Mouse (Mus musculus): ENCODE measurements at regions not wholly inside any gene's neighbourhood (a gene's known extent, or its start where the extent isn't known, plus 50 kb on each side); places are given as distances from the start of the nearest gene placed in this dataset.

DNA sequence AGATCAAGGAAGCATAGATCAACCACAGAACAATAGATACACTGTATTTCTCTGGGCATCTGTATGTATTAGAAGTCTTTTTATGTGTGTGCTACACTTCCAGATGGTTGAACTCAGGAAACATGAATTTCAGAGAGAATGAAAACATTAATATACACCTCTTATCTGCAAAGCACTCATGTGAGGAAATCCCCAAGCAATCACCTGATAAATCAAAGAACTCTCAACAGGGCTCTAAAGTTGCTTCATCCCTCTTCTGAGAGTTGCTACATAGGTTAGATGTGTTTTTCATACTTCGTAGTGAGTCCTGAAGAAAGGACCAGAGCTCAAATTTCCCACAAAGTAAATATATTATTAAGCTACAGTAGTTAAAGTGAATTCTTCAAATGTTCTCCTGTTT, 263.1 kb upstream of the Tbl1xr1 start:
- DNase-seq (ENCODE audit: low read depth, low spot score) = no peak

DNA sequence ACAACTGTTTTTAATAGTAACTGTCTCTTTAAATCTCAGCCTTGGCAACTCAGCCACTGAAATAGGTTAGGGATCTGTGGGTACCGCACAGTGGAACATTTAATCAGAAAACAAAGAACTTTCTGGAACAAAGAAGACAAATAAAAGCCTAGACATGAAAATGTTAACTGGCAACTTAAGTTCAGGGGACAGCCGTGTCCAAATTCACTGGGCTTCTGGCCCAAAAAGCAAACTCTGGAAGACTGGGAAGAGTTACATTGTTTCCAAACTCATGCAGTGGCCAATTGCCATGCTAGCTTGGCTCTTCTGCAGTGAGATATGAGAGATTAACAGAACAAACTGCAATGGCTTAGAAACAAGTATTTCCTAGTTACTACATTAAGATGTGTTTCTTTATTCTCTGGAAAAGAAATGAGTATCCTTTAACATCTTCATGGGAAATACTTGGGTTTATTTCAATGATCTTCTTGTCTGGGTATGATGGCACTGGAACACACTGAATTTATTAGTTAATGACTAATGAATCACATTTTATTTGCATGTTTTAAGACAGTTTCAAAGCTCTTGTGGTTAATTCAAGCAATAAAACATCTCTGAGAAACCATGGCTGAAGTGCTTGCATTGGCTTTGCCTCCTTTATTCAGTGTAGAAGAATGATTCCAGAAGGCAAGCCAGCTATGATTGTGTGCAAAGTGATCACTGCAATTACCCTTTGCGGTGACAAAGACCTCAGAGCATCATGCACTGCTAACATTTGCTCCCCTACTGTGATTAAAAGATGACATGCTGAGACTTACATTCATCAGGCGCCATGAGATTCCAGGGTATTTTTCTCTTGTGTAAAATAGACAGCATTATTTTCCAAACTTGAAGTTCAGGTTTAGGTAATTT, 259.2 kb upstream of the Tbl1xr1 start:
- DNase-seq (ENCODE audit: low read depth, low spot score) = peak; percentile 28

GRCm38 (mm10) chr3:21819030-21819429, 257.4 kb upstream of the Tbl1xr1 start:
- DNase-seq (ENCODE audit: low read depth, low spot score) = no peak

DNA sequence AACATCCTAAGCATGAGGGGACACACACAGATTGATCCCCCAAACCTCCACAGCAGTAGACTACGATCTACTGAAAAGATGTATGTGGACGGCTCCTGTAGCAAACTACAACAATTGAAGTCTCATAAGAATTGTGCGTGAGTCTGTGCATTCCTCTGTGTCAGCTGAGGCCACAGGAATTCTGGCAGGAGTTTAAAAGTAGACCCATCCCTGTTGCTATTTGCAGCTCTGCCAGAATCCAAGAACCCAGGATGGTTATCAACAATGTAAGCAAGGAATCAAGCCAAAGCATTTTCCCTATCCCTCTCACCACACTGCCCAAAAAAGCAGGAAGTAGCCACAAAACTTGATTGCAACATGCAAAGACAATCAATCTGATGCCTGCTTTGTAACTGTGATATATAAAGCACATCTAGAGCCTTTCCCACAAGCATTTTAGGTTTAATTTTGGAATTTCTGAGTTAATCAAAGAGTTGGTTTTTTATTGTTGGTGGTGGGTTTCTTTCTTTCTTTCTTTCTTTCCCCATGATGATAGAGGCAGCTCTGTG, 256.3 kb upstream of the Tbl1xr1 start:
- DNase-seq (ENCODE audit: low read depth, low spot score) = peak; percentile 13

DNA sequence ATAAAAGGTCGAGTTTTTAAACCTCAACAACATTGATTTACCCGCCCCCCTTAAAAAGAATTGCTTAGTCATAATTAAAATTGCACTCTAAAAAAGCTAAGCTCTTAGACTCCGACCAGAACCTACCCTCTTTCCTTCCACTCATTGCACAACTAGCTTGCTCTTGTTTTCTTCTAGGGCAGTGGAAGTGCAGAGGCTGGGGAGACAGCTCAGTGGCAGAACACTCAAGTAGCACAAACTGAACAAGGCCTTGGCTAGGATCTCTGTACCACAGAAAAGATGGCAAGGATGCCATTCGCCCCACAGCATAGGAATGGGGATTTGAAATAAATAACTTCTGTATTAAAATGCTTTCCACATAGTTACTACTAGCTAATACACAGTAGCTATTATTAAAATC, 253.8 kb upstream of the Tbl1xr1 start:
- DNase-seq (ENCODE audit: low read depth, low spot score) = no peak

DNA sequence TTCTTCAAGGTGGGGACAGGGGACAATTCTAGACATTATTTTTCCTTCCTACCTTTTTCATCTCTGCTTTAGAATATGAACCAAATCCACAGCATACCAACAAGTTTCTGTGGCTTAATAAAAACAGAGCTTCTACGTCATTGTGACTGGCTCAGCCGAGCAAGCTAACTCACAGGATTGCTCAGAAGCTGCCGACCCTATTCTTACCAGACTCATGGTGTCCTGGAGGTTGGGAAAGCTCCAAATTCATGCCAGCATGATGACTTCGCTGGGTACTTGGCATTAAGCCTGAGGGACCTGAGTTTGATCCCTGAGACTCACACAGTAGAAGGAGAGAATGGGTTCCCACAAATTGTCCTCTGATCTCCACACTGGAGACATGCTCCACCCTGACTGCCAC, 253.1 kb upstream of the Tbl1xr1 start:
- DNase-seq (ENCODE audit: low read depth, low spot score) = no peak

- DNase-seq (ENCODE audit: low read depth, low spot score) = peak; percentile 61
Observed at GRCm38 (mm10) chr3:21824101-21824880, 252.2 kb upstream of the Tbl1xr1 start.

DNA sequence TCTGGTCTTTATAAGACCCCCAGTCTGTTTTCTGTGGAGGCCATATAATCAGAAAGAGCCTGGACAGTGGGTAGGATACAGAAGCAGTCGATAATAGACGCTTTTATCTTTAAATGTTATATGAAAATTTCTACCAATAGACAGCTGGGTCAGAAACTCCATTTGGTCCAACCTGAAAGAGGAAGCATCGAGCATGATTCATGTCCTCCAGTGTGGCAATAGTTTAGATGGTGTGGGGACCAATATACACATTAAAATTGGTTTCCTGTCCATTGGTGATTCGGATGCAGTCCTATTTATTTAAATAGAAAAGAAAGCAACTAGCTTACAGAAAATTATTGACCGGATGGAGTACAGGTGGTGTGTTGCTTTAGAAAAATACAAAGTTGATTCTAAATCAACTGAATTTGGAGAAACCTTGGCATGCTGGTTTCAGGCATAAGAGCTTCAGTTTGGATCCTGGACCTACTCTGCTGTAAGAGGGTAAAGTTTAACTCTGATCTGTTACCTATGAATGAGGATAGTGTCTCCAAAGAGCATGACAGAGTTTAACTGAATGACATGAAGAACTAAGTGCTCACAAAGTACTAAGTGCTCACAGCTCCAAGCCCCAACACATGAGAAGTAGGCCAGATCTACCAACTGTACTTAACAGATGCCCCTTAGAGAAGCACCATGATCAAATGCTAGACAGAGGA, 251.4 kb upstream of the Tbl1xr1 start:
- DNase-seq (ENCODE audit: low read depth, low spot score) = no peak

GRCm38 (mm10) chr3:21827656-21828055, 248.8 kb upstream of the Tbl1xr1 start:
- DNase-seq (ENCODE audit: low read depth, low spot score) = no peak

DNA sequence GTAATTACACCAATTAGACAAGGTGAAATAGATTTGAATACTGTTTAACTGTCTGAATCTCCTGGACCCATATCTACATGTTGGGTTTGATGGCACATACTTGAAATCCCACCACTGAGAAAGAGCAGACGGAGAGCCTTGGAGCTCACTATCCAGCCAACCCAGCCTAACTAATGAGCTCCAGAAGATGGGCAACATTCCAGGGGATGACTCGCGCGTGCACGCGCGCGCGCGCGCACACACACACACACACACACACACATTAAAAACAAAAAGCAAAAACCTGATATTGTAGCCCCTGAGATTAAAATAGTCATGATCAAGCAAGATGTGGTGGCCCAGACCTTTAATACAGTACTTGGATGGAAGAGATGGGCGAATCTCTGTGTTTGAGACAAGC, 243.3 kb upstream of the Tbl1xr1 start:
- DNase-seq (ENCODE audit: low read depth, low spot score) = no peak

GRCm38 (mm10) chr3:21835526-21835925, 240.9 kb upstream of the Tbl1xr1 start:
- peak; percentile 42 for DNase-seq (ENCODE audit: low read depth, low spot score)

- DNase-seq (ENCODE audit: low read depth, low spot score) = no peak
Observed at GRCm38 (mm10) chr3:21837297-21837946, 239.0 kb upstream of the Tbl1xr1 start.

DNA sequence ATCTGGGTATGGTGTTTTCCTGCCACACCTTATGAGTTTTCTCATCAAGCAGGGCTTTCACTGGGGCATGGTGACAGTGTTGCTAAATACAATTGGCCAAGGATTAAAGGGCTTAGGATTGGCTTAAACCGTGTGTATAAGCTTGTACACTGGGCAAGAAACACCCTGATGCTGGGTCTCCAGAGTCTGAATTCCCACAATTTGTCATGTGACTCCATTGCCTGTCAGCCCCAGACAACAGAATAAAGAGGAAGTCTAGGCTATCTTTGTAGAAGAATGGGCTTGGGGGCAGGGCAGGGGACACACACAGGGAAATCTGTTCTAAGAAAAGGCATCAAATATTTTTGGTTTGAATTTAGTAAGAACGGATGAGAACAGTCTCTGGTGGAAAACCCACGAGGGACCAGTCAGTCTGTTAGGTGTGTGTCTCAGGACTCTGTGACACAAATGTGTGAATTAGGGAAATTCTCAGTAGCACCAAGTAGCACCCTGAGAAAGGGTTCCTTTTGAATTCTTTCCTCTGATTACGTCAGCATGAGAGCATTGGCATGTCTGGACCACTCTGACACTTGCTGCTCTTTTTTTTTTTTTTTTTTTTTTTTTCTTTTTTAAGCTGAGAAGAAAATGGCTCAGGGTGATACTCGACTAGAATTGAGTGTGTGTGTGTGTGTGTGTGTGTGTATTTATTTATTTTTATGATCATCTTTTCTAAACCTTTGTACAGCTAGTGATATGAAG, 235.5 kb upstream of the Tbl1xr1 start:
- no peak for DNase-seq (ENCODE audit: low read depth, low spot score)

DNA sequence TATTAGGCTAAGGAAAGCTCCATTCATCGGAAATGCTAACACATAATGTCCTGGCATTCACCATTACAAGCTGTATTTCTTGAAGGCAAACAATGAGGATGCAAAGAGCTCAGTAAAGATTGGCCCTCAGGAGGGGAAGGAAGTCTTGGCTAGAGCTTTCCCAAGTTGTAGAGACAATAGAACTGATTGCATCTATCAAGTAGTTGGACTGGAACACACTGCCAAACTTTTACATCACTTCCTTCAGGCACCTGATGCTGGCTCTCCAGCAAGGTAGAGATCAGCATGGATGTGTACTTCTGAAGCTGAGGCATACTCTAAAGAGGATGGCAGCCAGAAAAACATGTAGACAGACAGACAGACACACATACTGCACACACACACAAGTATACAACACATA, 234.9 kb upstream of the Tbl1xr1 start:
- no peak for DNase-seq (ENCODE audit: low read depth, low spot score)

DNA sequence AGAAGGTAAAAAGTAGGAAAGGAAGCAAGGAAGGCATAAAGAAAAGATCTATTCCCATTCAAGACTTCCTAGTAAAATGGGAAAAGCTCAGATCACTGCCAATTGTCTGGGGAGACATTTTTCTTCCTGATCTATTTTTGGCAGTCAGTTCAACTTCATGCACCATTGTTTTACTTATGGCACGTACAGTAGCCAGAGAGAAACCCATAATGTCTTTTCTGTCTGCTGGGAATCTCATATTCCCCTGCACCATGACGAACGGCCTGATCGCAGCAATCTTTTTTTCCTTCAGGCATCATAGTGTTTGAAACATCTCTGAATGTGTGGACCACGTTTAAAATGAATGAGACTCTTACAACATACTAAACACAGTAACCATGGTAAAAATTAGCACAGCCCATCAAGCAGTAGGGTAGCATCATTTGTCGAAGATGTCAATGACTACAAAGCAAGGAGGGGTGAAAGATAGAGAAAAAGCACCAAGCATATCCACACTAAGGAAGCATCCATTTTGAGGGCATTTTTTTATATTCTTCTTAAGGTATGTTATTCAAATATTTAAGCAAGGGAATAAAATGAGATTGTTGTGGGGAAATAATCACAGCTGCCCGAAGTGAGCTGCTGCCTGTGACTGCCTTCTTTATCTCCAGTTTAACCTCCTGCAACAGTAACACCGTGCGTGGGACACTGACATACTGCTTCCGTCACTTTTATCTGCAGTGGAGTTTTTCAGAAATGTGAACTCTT, 233.7 kb upstream of the Tbl1xr1 start:
- DNase-seq (ENCODE audit: low read depth, low spot score) = no peak

GRCm38 (mm10) chr3:21843292-21843852, 233.1 kb upstream of the Tbl1xr1 start:
- DNase-seq (ENCODE audit: low read depth, low spot score) = no peak

GRCm38 (mm10) chr3:21849831-21850230, 226.6 kb upstream of the Tbl1xr1 start:
- no peak for DNase-seq (ENCODE audit: low read depth, low spot score)

DNA sequence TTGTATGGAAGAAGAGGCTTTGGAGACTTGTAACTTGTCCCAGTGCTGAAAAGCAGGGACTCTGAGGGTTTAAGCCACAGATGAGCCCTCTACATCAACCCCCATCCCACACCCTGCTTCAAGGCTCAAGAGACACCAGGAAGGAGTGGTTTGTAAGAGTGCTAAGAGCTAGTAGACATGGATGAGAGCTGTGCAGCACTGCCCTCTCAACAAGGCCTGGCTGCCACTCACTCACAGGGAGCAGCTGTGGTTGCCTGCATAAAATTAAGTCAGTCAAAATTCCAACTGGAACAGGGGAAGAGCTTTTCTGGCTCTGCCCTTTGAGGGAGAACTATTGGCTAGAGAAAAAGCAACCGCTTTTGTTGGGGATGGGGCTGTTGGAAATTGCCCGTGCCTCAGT, 225.5 kb upstream of the Tbl1xr1 start:
- no peak for DNase-seq (ENCODE audit: low read depth, low spot score)

DNA sequence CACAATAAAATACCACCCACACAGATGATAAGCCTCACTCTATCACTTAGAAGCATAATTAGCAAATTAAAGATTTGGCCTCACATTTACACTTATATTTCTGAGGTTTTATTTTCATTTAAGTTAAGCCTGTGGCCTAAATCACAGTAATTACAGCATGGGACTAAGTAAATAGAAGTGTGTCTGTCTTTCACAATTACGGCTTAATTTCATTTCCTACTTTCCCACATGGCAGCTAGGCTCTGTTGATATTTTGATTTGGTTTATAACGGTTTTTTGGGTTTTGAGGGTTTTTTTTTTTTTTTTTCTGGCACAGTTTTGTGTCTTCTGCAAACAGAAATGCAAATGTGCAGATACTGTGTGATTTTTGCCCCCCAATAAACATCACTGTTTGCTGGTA, 222.1 kb upstream of the Tbl1xr1 start:
- DNase-seq (ENCODE audit: low read depth, low spot score) = no peak

DNA sequence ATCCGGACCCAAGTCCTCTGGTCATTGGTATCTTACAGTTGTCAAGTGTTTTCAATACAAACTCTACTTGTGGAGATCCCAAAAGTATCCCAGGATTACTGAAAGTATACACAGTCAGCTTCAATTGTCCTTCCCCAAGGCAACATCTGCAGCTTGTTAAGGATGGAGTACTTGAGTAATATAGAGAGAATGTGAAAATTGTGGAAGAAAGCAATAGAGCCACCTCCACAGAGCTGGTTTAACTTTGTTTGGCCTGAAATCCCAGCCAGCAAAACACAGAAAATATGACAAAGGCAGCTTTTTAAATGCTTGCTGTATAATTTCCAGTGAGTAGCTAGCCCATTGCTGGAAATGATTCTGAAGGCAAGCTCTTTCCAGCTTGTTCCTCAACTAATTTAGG, 217.0 kb upstream of the Tbl1xr1 start:
- DNase-seq (ENCODE audit: low read depth, low spot score) = no peak
